Mouse (Mus musculus) ovary, postnatal 36 days (tissue): Measurements from ENCODE around the gene 1700018B08Rik.

Experiments used
- DNase-seq: peaks from one replicate; pipeline ENCODE4 v3.0.0; 2022; ENCODE audit warnings: low spot score, mixed read lengths

1700018B08Rik gene

DNA sequence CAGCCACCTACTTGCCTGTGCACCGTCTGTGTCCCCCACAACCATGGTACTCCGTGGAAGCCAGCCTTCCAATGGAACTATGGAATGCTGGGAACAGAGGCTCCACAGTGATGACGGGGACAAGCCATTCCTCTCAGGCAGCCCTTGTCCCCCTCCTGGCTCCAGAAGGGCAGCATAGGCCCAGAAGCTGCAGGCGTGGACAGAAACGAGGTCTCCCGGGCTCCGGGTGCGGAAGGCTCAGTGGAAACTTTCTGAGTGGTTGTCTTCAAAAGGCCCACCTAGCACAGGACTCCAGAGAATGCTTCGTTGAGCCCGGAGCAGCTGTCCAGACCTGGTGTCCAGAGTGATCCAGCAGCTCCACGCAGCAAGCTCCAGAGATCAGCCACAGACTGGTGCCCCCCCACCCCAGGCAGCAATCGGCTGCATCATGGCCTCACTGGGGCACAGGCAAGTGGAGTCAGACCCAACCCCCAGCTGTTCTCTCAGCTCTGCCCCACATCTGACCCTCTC lies at the start of gene 1700018B08Rik:
1700018B08Rik (minus strand) TSS at position 45 of the 510 bp plus-strand sequence.
- no peak for DNase-seq

DNA sequence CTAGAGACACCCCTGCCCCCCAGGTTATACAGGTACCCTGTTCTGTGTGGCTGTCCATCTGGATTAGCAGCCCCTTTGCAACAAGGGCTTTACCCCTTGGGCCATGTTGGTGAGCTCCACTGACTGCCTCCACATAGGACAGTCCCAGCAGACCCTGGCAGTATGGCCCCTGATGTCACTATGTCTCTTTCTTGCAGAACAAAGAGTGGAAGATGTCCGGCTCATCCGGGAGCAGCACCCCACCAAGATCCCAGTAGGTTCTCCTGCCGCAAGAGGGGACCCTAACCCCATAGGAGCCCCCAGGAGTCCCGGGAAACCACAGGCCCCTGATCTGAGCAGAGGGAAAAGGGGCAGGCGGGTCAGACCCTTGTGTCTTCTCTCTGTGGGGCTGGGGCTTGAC lies 49.2 kb upstream of the 1700018B08Rik start:
- no peak for DNase-seq

DNA sequence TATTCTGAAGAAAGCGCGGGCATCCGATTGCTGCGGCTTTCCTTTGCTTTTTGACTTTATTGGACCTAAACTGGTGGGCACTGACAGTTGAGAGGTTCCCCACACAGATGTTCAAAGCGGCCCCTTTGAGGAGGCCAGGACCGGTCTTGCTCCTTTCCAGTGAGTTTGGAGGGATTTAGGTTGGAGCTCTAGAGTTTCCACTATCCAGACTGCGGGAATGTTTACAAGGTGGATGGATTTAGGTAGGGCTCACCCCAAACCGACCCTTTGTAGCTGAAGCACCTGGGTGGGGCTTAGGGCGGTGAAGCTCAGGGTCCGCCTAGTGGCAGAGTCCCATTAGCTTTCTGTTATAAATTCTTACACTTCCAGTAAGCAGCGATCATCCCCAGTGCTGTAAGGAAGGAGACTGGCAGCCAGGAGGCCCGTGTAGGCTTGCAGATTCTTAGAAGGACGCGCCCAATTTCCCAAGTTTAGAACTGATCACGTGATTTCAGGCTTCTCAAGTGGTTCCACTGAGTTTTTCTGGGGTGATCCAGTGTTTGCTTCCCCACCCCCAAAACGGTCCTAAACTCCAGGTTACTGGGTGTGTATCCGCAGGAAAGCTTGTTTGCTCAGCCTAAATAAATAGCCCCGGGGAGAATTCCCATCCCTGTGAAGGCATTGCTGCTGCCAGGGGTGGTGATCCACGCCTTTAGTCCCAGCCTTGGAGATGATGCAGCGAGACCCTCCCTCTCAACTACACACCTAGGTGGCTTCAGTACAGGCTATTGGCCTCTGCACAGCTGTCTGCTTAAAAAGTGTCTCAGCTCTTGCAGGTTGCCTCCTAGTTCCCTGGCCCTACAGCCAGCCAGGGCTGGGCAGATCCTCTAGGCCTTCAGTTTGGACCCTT lies 47.3 kb upstream of the 1700018B08Rik start:
- DNase-seq, result peak; percentile 37

DNA sequence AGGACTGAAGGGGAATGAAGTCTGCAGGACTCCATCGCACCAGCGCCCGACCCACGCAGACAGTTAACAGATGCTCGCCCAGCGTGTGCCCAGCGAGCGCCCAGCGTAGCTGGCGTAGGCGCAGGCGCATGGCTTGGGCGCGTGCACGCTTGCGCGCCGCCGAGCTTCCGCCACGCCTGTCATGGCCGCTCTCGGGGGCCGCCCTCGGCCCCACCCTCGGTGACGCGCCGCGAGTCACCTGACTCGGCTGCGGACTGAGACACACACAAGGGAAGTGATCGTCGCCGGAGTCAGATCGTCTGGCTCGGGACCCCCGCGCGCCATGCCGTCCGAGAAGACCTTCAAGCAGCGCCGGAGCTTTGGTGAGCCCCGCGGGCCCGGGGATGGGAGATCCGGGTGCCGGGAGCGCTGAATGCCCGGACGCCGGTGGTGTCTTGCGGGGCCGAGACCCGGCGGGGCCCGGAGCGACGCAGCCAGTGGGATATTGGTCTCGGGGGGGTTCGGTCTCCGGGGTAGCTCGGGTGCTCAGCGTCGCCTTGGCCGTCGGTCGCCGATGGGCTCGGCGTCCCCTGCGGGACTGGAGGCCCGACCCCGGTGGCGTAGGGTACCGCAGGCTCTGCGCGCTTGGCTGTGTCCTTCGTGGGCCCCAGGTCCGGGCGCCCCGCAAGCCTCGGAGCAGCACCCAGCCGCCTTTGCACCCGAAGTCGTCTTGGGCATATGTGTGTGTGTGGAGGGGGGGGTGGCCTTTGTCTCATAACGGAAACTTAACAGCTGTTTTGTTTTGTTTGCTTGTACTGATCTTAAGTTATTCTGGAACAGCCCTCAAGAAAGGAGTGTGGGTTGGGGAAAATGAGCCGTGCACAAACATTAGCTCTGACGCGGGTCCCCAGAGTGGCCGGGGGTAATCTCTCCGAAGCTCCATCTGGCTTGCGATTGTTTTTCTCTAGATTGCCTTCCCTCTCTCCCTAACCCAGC lies 46.4 kb upstream of the 1700018B08Rik start, which contains the start of gene Map1lc3b:
Map1lc3b (plus strand) TSS at position 159 of the 975 bp plus-strand sequence.
- DNase-seq, result peak; percentile 97

DNA sequence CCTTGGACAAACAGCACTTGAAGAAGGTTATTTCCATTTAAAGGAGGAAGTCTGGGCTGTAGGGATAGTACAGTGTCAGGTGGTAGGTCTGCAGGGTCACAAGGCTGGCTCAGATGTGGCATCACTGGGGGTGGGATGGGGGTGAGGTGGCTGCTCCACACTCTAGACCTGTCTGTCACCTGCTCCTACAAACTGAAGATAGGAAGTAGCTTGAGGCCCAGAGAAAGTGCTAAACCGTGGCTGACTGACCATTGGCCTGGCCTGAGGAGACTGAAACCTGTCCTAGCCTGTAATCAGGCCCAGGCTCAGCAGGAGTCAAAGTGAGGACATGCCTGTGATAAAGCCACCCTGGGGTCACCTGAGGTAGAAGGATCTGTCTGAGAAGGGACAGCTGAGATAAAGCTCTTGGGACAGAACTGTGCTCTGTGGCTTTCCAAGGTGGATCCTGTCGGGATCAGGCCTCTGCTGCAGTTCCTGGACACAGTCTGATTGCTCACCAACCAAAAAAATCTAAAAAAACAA lies 45.1 kb upstream of the 1700018B08Rik start:
- no peak for DNase-seq

DNA sequence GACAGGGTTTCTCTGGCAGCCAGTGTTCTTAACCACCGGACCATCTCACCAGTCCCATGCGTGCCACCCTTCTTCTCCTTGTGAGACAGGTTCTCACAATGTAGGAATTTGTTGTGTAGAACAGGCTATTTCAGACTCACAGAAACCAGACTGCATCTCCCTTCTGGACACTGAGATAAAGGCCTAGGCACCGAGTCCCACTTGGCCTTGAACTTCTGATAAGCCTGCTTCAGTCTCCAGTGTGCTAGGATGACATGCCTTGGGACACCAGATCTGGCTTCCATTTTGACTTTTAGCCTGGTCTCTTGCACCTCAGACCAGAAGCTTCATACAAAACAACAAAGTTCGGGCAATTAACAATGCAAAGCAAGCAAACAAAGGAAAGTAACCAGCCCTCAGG lies 44.6 kb upstream of the 1700018B08Rik start:
- no peak for DNase-seq

DNA sequence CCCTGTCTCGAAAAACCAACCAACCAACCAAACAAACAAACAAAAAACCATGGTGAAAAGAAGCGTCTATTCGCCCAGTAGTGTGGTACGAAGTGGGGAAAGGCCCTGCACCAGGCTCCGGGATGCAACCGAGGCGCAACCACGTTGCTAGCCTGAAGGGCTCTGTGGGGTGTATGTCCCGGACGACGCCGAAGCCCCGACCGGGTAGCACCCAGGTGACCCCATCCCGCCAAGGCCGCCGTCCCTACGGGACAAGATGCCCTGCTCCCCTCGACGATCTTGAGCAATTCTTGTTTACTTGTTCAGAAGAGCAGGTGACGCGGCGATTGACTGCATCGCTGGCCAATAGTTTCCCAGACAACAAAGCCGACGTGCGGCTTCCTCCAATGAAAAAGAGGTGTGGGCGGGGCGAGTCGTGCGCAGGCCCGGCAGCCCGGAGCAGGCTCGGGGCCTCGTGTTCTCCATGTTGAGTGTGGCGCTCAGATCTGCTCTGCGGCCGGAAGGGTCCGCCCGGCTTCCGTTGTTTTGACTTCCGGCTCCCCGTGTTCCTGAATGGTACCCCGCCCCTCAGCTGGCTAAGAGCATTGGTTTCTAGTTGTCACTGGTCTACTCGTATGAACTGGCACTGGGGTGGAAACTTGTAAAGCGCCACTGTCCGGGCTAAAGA lies 41.2 kb upstream of the 1700018B08Rik start:
- DNase-seq, result peak; percentile 99

DNA sequence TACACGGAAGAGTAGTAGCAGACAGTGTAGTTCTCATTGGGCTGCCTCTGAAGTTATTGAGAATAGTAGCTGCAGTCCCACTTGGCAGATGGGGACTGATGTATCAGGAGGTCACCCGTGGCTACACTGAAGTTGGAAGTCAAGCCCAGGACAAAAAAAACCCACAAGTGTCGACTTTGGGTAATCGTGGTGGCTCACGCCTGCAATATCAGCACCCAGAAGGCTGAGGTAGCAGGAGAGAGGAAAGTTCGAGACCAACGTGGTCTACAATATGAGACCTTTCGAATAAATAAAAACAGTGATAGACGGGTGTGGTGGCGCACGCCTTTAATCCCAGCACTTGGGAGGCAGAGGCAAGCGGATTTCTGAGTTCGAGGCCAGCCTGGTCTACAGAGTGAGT lies 40.6 kb upstream of the 1700018B08Rik start:
- DNase-seq, result no peak

DNA sequence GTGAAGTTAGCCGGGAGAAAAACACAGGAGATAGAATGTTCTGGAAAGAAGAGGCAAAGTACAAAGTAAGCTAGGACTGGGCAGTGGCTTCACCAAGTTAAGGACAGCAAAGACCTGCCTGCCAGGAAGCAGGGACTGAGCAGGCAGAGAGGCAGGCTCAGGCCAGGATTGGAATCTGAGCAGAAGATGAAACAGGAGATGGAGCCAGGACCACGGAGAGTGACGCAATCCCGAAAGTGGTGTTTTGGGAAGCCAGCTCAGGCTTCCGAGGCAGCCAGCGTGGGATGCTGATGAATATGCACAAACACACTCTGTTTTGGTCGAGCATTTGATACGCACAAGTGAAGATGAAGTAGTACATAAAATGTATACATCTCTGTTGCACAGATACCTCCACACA lies 39.5 kb upstream of the 1700018B08Rik start:
- DNase-seq, result no peak

DNA sequence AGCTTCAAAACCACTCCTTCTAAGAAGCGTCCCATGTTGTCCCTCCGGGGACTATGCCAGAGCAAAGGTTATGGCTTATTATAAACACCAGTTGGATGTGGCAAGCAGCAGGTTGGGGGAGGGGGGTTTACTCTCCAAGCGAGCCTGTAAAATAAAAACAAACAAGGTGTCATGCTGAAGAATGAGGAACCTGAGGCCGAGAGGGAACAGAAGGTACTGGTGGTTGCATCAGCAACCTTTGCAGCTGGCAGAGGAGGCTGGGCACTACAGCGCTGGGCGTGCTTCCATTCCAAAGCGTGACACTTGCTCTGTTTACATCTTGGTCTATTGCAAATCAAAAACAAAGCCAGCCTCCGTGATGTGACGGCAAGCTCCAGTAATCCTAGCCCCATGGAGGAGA lies 36.3 kb upstream of the 1700018B08Rik start:
- DNase-seq, result no peak

DNA sequence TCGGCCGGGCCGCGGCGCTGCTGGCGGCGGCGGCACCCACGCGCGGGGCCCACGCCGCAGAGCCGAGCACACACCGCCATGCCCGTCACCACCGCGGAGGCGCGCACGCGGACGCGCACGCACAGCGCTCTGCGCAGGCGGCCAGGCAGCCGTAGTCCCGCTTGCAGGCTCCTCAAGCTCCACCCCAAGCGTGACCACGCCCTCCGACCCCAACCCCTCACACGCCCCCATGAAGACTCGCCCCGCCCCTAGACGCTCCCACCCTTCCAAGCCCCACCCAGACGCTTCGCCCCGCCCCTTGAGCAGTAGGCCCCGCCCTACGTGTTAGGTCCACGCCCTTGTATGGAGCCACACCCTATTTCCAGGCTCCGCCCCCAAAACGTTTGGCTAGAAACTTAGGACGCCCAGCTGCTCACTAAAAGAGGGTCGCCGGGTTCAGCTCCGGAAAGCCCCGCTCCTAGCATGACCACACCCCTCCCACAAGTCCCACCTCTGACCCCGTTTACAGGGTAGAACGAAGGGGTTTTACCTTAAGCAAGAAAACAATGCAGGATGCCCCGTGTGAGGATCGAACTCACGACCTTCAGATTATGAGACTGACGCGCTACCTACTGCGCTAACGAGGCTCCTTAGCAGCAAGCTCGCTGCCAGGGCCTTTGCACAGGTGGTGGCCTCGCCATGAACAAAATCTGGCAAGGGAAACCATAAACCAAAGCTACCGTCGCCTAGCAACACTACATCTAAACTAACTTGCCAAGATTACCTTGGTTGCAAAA lies 34.7 kb upstream of the 1700018B08Rik start, which contains the start of gene Fbxo31:
Fbxo31 (minus strand) TSS at position 131 of the 776 bp plus-strand sequence.
- peak; percentile 92 for DNase-seq

DNA sequence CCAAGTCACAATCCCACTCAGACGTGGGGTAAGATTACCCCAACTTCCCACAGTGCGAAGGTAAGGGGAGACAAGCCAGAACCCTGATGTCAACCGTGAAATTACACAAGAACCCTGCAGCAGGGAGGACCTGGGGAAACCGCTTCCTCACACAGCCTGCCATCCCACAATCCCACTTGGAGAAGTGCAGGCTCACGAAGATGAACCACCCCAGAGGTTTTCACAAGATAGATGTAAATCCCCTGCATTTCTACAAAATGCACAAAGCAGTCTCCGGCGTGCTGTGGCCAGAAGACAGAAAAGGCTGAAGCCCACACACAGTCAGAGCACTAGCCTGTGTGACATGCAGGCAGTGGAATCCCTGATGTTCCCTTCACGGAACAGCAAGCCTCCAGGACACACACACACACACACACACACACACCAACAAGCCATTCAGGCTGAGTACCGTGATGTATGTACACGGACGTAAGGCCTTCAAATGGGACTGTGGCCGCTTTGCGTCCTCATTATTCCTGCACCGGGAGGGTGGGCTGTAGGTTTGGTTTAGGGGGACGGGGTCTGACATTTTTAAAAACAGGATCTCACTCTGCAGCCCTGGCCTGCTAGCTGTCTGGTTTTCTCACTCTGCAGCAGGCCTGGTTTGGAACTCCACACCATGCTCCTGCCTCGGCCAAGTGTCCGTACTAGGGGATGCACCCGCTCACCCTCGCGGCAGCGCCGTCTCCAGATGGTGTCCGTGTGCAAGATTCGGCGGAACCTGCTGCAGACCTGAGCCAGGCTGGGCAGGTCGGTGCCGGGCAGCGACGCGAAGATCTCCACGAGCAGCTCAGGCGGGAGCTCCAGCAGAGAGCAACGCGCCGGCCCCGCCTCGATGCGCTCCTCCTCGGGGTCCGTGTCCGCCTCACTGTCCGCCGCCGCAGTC lies 33.9 kb upstream of the 1700018B08Rik start:
- DNase-seq, result no peak

DNA sequence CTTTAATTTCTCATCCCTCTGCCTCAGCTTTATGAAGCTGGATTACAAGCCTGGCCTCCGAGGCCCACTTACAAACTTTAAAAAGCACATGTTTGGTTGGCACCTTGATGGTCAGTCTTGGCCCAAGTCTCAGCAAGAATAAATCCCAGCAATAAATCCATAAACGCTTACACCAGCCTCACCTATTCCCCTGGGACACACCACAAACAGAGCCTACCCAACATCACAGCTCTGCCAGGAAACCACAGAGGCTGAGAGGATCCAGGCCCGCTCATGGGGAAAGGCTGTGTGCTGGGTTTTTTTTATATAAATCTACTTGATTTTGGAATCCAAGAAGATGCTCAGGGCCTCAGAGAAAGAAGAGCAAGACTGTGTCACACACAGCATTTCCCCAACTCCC lies 31.5 kb upstream of the 1700018B08Rik start:
- DNase-seq, result no peak

DNA sequence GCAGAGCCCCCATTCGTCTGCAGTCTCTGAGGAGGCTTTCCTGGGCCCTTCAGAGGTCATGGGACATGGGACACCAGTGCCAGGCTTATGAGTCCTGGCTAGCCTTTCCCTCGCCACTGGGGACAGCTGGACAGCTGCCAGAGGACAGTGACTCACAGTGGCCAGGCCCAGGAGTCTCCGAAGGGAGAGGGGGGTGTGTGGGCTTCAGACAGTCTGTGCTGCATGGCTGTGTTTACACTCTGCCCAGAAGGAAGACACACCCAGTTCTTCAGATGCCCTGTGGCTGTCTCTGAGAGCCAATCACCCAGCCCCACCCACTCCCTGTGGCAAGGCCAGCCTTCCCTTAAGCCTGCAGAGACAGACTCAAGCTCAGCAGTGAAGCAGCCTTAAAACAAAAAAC lies 29.2 kb upstream of the 1700018B08Rik start:
- DNase-seq, result peak; percentile 67

DNA sequence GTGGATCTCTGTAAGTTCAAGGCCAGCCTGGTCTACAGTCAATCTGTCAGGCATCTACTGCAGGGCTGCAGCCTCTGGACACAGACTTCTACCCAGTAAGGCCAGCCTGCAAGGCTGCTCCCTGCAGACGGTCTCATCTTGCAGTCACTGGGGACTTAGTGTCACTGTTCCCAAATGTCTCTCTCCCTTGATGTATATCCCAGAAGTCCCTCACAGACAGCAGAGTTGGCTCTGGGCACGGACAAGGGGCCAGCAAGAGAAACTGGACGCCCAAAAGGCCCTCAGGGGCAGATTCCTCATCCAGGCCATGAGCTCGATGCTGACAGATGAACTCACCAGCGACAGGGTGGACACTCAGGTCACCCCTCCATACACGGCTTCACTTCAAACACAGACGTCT lies 28.0 kb upstream of the 1700018B08Rik start:
- no peak for DNase-seq

DNA sequence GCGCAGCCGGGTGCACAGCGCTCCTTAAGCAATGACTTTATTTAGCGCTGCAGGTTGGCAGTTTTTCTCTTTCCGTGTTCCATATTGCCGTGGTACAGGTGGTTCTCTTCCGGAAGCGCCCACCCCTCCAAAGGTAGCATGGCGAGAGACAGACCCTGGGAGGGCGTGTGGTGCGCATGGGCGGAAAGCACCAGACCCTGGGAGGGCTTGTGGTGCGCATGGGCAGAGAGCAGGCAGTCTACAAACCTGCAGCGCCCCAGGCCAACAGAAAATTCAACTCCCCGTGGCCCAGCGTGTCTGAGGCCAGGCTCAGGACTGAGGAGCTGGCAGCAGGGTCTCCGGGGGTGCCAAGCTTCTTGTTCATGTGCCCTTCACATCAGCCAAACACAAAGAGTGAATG lies 26.7 kb upstream of the 1700018B08Rik start:
- DNase-seq, result no peak

DNA sequence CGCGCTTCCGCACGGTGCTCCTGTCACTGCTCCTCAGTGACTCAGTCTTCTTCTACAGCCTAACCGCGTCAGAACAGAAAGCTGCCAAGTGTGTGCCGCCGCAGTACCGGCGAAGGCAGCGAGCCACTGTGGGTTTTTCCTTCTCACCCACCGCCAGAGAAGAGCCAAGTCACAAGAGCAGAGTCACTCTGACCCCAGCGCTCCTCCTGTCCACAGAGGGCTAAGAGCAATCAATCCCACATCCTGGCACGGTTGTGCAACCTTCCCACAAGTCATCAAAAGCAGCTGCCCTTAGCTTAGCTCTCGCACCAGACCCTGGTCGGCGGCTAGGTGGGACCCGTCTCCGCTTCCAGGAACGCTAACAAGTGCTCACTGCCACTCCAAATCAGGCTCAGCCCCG lies 26.2 kb upstream of the 1700018B08Rik start:
- DNase-seq, result peak; percentile 47

DNA sequence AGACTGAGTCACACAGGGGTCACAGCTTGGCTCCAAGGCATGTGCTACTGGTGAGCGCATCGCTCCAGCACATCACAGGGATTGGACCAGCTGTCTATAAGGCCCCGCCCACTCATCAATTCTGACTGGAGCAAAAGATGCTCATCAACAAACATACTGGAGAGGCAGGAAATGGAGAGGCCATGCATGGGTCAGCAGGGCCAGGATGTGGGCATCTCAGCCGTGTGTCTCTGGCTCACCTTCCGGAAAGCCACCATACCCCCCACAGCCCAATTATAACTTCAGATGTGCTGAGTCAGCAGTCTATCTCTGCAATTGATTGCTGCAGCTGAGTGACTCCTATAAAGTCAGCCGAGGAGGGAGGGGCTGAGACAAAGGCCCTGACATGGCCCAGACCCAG lies 24.2 kb upstream of the 1700018B08Rik start:
- no peak for DNase-seq

DNA sequence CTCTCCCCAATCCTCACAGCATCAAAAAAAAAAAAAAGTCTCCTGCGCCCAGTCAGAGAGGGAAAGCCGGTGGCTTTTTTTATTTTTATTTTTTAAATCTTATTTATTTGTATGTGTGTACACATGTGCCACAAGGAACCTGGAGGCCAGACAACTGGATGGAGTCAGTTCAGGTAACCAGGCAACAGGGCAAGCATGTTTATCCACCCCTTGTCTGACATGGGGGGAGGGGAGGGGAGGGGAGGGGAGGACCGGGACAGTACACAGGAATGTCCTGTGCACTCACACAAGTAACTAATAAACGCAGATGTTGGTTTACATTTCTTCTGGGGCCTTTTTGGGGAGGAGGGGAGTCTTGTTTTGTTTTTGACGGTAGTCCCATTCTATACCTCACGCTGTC lies 19.6 kb upstream of the 1700018B08Rik start:
- no peak for DNase-seq

DNA sequence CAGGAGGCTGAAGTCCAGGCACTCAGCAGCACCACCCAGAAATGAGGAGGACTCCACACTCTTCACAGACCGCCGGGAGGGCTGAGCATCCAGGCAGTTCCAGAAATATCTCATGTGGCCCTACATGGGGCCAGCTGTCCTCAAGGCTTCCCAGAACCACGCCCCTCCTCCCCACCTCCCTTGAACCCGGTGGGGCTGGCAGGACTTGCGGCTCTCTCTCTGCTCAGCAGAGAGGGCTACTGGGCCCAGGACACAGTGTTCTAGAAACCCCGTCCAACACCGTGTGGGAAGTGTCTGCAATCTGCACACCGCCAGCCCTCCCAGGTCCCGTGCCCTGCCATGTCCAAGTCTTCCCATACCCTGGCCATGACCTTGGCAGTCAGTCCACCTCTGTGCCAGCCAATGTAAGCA lies 18.8 kb upstream of the 1700018B08Rik start:
- DNase-seq, result peak; percentile 65
